Mouse (Mus musculus) mouse embryonic stem cell (cell line): Measurements from ENCODE around the gene Syp.

Source experiments
- in situ Hi-C, 2 experiments: fragments of 300-500 bp; cut with MboI; formaldehyde crosslinking; loops; 1 replicate in 1 of 2; 3 replicates in 1 of 2; pipeline ENCODE4 v1.14.3; 2019 to 2020; ENCODE audit warnings: low sequenced_read_pairs in 2 of 2, low pct_unique_long_range_greater_than_20kb in 1 of 2, mixed read lengths in 1 of 2; ENCODE audit not compliant: unreplicated experiment in 1 of 2

Syp gene

GRCm38 (mm10) chrX:7692862-7693261, 54.6 kb downstream of the Syp start:
- in situ Hi-C loops: loop anchor here in 1 of 2 experiments (10.0 kb wide), 1 partner anchor 218 kb away; no protein-coding TSS in a partner anchor

GRCm38 (mm10) chrX:7696520-7696919, 58.2 kb downstream of the Syp start:
- in situ Hi-C loops: loop anchor here in 1 of 2 experiments (10.0 kb wide), 1 partner anchor 222 kb away; no protein-coding TSS in a partner anchor

- in situ Hi-C loops: loop anchor here in 1 of 2 experiments (10.0 kb wide), 1 partner anchor 222 kb away; no protein-coding TSS in a partner anchor
Measured at GRCm38 (mm10) chrX:7696954-7697381, 58.7 kb downstream of the Syp start, which contains the start of gene Gpkow. Gpkow (plus strand) TSS chrX:7697131.
